Mouse (Mus musculus) neural tube, embryonic 12.5 days (tissue): ENCODE measurements around the gene Olfr1189. TPM values are rescaled to one million over a fixed set of nuclear protein-coding genes. Genes with fewer than 3 reads are reported as not detected.
"Not testable (repeated sequence)": the region's sequence is repeated elsewhere in the genome, so short reads cannot be mapped to it uniquely, and the experiment has no call there.

ENCODE experiments used
- ATAC-seq: fragments of 200-750 bp; cut with Nextera tagmentation; 2 replicates; pipeline ENCODE4 v1.8.0; 2017; ENCODE audit warnings: low read depth, mild to moderate bottlenecking, moderate TSS enrichment, moderate library complexity; ENCODE audit not compliant: low FRiP score
- H3K27ac ChIP-seq: fragments of 300-500 bp; sonication (generic); 2 replicates; pipeline ENCODE4 v1.5.1; 2016
- H3K27me3 ChIP-seq: fragments of 300-500 bp; sonication (generic); replicated peaks from 2 replicates; pipeline ENCODE4 v1.6.1; 2016; ENCODE audit warnings: mild to moderate bottlenecking
- H3K36me3 ChIP-seq: fragments of 300-500 bp; sonication (generic); 2 replicates; pipeline ENCODE4 v1.6.1; 2016; ENCODE audit warnings: mild to moderate bottlenecking
- H3K4me1 ChIP-seq: fragments of 300-500 bp; sonication (generic); 2 replicates; pipeline ENCODE4 v1.6.1; 2016
- H3K4me2 ChIP-seq: fragments of 300-500 bp; sonication (generic); replicated peaks from 2 replicates; pipeline ENCODE4 v1.6.1; 2016; ENCODE audit warnings: mild to moderate bottlenecking
- H3K4me3 ChIP-seq: fragments of 300-500 bp; sonication (generic); 2 replicates; pipeline ENCODE4 v1.5.1; 2016
- H3K9ac ChIP-seq: fragments of 300-500 bp; sonication (generic); 2 replicates; pipeline ENCODE4 v1.6.1; 2016; ENCODE audit warnings: mild to moderate bottlenecking
- H3K9me3 ChIP-seq: fragments of 300-500 bp; sonication (generic); 2 replicates; pipeline ENCODE4 v1.6.1; 2016; ENCODE audit warnings: mild to moderate bottlenecking
- WGBS: fragments of 180-500 bp; shearing (Covaris S2); methylation state at CpG from one replicate; pipeline ENCODE4 v1.1.7; 2016; 5-methylcytosine and 5-hydroxymethylcytosine counted together
- polyA plus RNA-seq: library from polyadenylated mRNA; unstranded; fragments of >200 nt; fragmentation: Nextera tagmentation; extraction: Ambion mirVana; gene quantifications from 2 replicates; pipeline ENCODE4 v1.2.1, GENCODE M21; 2016

Olfr1189 gene
- not detected in 2 replicates for polyA plus RNA-seq

- Histone ChIP-seq H3K9me3 (no peaks in the 10 kb centered on the region), H3K27me3 (no peaks in the 10 kb centered on the region), H3K9ac (no peak within 1 kb of the TSS), H3K4me2 (no peak within 1 kb of the TSS), H3K36me3 (no peaks in the 10 kb centered on the region), H3K27ac (no peak within 1 kb of the TSS), H3K4me1 (no peaks in the 10 kb centered on the region), H3K4me3 (no peak within 1 kb of the TSS)
- no peak for ATAC-seq
Measured at GRCm38 (mm10) chr2:88586154-88586553, at the start of gene Olfr1189. Gene Olfr1189, plus strand, starts transcription at chr2:88586454.

- ATAC-seq = no peak
- 94% methylated on average over 2 of the region's 2 CpGs for WGBS
- H3K27ac ChIP-seq = no peak within 1 kb of the TSS
- H3K9ac ChIP-seq = no peak within 1 kb of the TSS
- no peaks in the 10 kb centered on the region for H3K9me3 ChIP-seq
- H3K4me2 ChIP-seq = no peak within 1 kb of the TSS
- H3K4me3 ChIP-seq = no peak within 1 kb of the TSS
- H3K4me1 ChIP-seq = no peaks in the 10 kb centered on the region
- H3K36me3 ChIP-seq = no peaks in the 10 kb centered on the region
- H3K27me3 ChIP-seq = no peaks in the 10 kb centered on the region
Measured at GRCm38 (mm10) chr2:88556635-88557034, 29.6 kb upstream of the Olfr1189 start, which contains the start of gene Olfr1188. Gene Olfr1188, plus strand, starts transcription at chr2:88556935.

GRCm38 (mm10) chr2:88572696-88573095 is 13.6 kb upstream of the Olfr1189 start:
- not testable (repeated sequence) for H3K36me3 ChIP-seq, H3K4me2 ChIP-seq, H3K4me1 ChIP-seq, H3K27ac ChIP-seq, H3K9ac ChIP-seq, H3K4me3 ChIP-seq, ATAC-seq, H3K9me3 ChIP-seq, H3K27me3 ChIP-seq
- WGBS = 91% methylated on average over 12 of the region's 12 CpGs

- not testable (repeated sequence) for H3K36me3 ChIP-seq, H3K4me2 ChIP-seq, H3K9ac ChIP-seq, H3K27me3 ChIP-seq, H3K4me3 ChIP-seq, H3K9me3 ChIP-seq, H3K27ac ChIP-seq, ATAC-seq, H3K4me1 ChIP-seq
- WGBS = 86% methylated on average over 1 of the region's 1 CpGs
Measured at GRCm38 (mm10) chr2:88640242-88640641, 54.0 kb downstream of the Olfr1189 start, which contains the start of gene Olfr1191-ps1. Gene Olfr1191-ps1, plus strand, starts transcription at chr2:88640542.

Other genes with a start within 250 kb of the Olfr1189 start
- not detected in 2 replicates for gene Olfr1176, start 249.7 kb upstream of the Olfr1189 start, polyA plus RNA-seq
- gene Olfr1177-ps, start 240.0 kb upstream of the Olfr1189 start, polyA plus RNA-seq = not detected in 2 replicates
- not detected in 2 replicates for gene Olfr1178, start 199.4 kb upstream of the Olfr1189 start, polyA plus RNA-seq
- gene Olfr1179, start 180.0 kb upstream of the Olfr1189 start, polyA plus RNA-seq = not detected in 2 replicates
- gene Olfr1180, start 167.3 kb upstream of the Olfr1189 start, polyA plus RNA-seq = not detected in 2 replicates
- not detected in 2 replicates for gene Olfr1181, start 160.3 kb upstream of the Olfr1189 start, polyA plus RNA-seq
- gene Gm13757, start 137.3 kb upstream of the Olfr1189 start, polyA plus RNA-seq = not detected in 2 replicates
- gene Olfr1183, start 131.6 kb upstream of the Olfr1189 start, polyA plus RNA-seq = not detected in 2 replicates
- gene Olfr1184, start 102.9 kb upstream of the Olfr1189 start, polyA plus RNA-seq = not detected in 2 replicates
- not detected in 2 replicates for gene Olfr1185-ps1, start 93.1 kb upstream of the Olfr1189 start, polyA plus RNA-seq
- not detected in 2 replicates for gene Olfr1186, start 67.9 kb upstream of the Olfr1189 start, polyA plus RNA-seq
- not detected in 2 replicates for gene Olfr1188, start 29.5 kb upstream of the Olfr1189 start, polyA plus RNA-seq
- not detected in 2 replicates for gene Olfr1191-ps1, start 54.1 kb downstream of the Olfr1189 start, polyA plus RNA-seq
- not detected in 2 replicates for gene Olfr1192-ps1, start 62.1 kb downstream of the Olfr1189 start, polyA plus RNA-seq
- gene Olfr1193, start 89.2 kb downstream of the Olfr1189 start, polyA plus RNA-seq = not detected in 2 replicates
- not detected in 2 replicates for gene Olfr1195, start 102.7 kb downstream of the Olfr1189 start, polyA plus RNA-seq
- not detected in 2 replicates for gene Olfr1196, start 118.1 kb downstream of the Olfr1189 start, polyA plus RNA-seq
- gene Olfr1197, start 145.9 kb downstream of the Olfr1189 start, polyA plus RNA-seq = not detected in 2 replicates
- gene Olfr1198, start 164.9 kb downstream of the Olfr1189 start, polyA plus RNA-seq = not detected in 2 replicates
- gene Olfr1199, start 174.0 kb downstream of the Olfr1189 start, polyA plus RNA-seq = not detected in 2 replicates
- gene Olfr1200, start 184.0 kb downstream of the Olfr1189 start, polyA plus RNA-seq = not detected in 2 replicates
- gene Olfr1201, start 206.6 kb downstream of the Olfr1189 start, polyA plus RNA-seq = not detected in 2 replicates
- 0.05 TPM in 1 of 2 replicates, not detected in the other for gene Olfr1202, start 228.0 kb downstream of the Olfr1189 start, polyA plus RNA-seq
- not detected in 2 replicates for gene Olfr1205, start 243.3 kb downstream of the Olfr1189 start, polyA plus RNA-seq